Mouse (Mus musculus) erythroblast, embryonic 14.5 days (primary cell): ENCODE data around the gene Anpep. TPM values are rescaled to one million over a fixed set of nuclear protein-coding genes. Genes with fewer than 3 reads are reported as not detected.
A peak's percentile ranks its signal among the peaks of the same experiment; 100 is the strongest.

Source experiments
- H3K27me3 ChIP-seq: 2 replicates; pipeline ENCODE4 v1.6.1; 2012; ENCODE audit warnings: inconsistent platforms; ENCODE audit not compliant: control insufficient read depth
- H3K36me3 ChIP-seq: 2 replicates; pipeline ENCODE4 v1.6.1; 2012; ENCODE audit warnings: mild to moderate bottlenecking, inconsistent platforms; ENCODE audit not compliant: control insufficient read depth
- H3K4me1 ChIP-seq: 2 replicates; pipeline ENCODE4 v1.6.1; 2012; ENCODE audit warnings: inconsistent platforms; ENCODE audit not compliant: control insufficient read depth
- H3K4me3 ChIP-seq: replicated peaks from 2 replicates; pipeline ENCODE3; 2012; ENCODE audit warnings: moderate library complexity, mild to moderate bottlenecking, inconsistent platforms
- H3K9me3 ChIP-seq: 2 replicates; pipeline ENCODE4 v1.6.1; 2012; ENCODE audit warnings: low read length, inconsistent platforms, mixed read lengths; ENCODE audit not compliant: control insufficient read depth
- GATA1 ChIP-seq: IDR thresholded peaks from 2 replicates; pipeline ENCODE4 v1.6.1; 2012; ENCODE audit warnings: low read length, inconsistent platforms, mixed read lengths
- TAL1 ChIP-seq: IDR thresholded peaks from 3 replicates; pipeline ENCODE4 v1.6.1; 2012; ENCODE audit warnings: low read length, inconsistent platforms, mixed read lengths
- polyA plus RNA-seq: library from polyadenylated mRNA; stranded (reverse); fragments of >175 nt; gene quantifications from 2 replicates; pipeline ENCODE4 v1.2.3, GENCODE M21; 2012

The Anpep gene
- polyA plus RNA-seq, 1 experiment: 0.03 TPM

DNA sequence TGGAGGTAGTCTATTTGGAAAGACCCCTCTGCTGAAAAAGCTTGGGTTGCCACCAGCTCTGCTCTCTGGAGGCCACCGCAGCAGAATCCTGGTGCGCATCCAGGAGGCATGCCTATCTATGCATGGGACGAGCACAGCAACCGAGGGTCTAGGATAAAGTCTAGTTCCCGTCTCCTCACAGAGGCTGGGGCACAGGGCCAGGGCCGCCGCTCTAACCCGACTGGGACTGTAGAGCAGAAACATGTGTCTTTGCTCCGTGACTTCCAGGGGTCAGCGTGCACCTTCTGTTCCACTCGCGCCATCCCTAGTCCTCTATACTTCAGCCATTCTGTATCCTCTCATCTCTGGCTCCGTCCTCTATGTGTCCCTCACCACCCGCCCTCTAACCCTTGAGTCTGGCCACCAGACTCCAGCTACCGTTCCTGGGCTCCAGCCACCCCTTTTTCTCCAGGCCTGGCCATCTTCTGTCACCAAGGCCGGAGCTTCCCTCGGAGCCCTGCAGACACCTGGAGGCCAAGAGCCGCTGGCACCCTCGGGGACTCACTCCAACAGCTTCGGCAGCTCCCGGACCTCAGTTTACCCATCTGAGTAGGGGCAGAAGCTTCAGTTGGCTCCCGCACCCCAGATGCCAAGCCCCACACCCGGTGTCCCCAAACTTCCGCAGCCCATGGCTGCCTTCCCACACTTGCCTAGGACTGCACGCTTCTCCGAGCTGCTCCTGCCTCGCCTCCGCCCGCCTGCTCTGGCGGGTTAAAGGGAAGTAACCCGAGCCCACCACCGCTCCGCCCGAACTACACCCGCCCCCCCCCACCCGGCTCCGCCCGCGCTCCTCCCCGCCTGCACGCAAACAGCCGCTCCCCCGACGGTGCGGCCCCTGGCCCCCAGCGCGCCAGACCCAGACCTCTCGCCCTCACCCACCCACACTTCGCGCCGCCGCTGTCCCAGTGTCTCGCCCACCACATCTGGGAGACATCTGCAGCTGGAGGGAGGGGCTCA lies 13.1 kb downstream of the Anpep start:
- no peak for TF ChIP-seq GATA1
- TF ChIP-seq TAL1: no peak
- H3K4me3 ChIP-seq: peak overlapping the region; percentile 33
- H3K9me3 ChIP-seq: no peaks in the 10 kb centered on the region
- H3K36me3 ChIP-seq: no peaks in the 10 kb centered on the region
- H3K4me1 ChIP-seq: no peaks in the 10 kb centered on the region
- H3K27me3 ChIP-seq: peaks cover 29% of the 10 kb centered on the region

DNA sequence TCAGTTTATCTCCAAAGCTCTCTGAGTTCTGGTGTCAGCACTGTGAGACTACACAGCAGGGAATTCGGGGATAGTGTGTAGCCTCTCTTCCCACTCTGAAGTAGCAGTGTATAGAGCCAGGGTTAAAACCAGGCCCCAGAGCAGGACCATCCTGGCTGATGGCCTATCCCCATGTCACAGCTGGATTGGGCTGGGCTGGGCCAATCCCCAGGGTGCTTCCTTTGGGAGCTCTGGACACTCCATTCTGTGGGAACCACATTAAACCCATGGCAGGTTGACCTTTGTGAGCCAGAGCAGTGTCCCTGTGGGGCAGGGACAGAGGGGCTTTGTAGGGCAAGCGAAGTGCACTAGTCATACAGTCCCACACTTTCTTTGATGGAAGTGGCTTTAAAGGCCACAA lies 14.5 kb downstream of the Anpep start:
- H3K27me3 ChIP-seq: peaks cover 29% of the 10 kb centered on the region
- no peak for TF ChIP-seq TAL1
- H3K4me1 ChIP-seq: no peaks in the 10 kb centered on the region
- no peaks in the 10 kb centered on the region for H3K36me3 ChIP-seq
- H3K9me3 ChIP-seq: no peaks in the 10 kb centered on the region
- H3K4me3 ChIP-seq: no peak overlapping the region

DNA sequence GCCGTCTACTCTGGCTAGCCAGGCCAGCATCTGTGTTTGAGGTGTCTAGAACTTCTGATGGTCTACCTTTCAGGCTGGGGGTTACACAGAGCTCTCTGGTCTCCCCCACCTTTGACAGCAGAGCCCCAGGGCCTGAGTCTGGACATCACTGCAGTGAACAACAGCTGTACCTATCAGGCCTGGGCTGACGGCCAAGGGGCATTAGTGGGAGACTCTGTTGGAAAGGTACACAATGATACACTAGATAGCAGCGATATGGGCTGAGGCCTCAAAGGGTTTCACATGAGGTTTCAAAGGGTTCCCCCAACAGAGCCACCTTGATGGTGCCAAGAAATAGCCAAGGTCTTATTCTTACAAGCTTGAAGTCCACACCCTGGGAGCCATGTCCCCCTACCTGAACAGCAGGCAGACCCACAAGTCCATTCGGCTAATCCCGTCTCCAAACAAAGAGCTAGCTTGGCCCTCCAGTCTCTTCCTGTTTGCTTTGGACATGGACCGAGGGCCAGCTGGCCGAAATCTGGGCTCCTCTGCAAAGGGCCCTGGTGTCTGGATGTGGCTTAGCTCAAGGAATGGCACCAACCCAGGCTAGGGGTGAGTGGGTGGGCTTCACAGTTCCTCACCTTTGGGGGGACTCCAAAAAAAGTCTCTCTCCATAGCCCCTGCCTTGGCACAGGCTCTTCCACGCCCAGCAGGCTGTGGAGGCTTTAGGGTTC lies 16.6 kb downstream of the Anpep start:
- Histone ChIP-seq H3K27me3 (peaks cover 25% of the 10 kb centered on the region), H3K36me3 (no peaks in the 10 kb centered on the region), H3K4me1 (no peaks in the 10 kb centered on the region), H3K4me3 (no peak overlapping the region), H3K9me3 (no peaks in the 10 kb centered on the region)
- no peak for TF ChIP-seq GATA1
- TF ChIP-seq TAL1: no peak

DNA sequence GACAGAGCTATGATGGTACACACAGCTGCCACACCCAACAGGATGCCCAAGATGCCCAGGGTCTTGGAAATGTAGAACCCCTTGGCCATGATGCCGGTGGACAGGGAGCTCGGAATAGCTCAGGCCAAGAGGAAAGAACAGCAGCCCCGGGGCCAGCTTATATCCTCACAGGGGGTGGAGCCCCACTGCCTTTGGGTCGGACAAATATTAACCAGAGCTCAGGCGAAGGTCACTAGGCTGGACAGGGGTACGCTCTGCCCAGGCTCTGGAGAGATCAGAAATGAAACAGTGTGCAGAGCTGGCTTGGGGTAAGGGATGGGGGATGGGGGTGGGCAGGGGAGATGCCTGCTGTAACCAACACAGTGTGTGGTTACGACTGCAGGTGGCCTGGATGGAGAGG lies 18.7 kb downstream of the Anpep start:
- Histone ChIP-seq H3K4me1 (no peaks in the 10 kb centered on the region), H3K9me3 (no peaks in the 10 kb centered on the region), H3K27me3 (peaks cover 8% of the 10 kb centered on the region), H3K36me3 (peaks cover 3% of the 10 kb centered on the region; the same call in 1 of the 2 replicates), H3K4me3 (peak overlapping the region; percentile 44)
- TF ChIP-seq TAL1 (no peak), GATA1 (no peak)

DNA sequence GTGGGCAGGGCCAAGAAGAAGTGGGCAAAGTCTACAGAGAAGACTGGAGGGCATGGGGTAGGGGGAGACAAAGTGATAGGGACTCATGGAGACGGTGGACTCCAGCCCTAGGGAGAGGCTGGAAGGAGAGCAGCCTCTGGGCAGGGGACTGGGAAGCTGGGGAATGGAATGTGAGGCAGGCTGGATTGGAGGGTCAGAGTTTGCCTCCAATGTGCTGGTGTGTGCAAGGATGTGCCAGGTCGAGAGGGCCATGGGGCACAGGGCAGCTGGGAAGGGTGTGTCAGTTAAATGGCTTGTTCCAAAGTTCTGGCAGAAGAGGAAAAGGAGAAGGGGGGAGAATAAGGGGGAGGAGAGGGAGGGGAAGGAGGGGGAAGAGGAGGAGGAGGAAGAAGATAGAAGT lies 23.6 kb downstream of the Anpep start:
- Histone ChIP-seq H3K9me3 (no peaks in the 10 kb centered on the region), H3K4me1 (no peaks in the 10 kb centered on the region), H3K36me3 (peaks cover 3% of the 10 kb centered on the region; the same call in 1 of the 2 replicates), H3K4me3 (no peak overlapping the region), H3K27me3 (no peaks in the 10 kb centered on the region)
- TF ChIP-seq GATA1 (no peak), TAL1 (no peak)

DNA sequence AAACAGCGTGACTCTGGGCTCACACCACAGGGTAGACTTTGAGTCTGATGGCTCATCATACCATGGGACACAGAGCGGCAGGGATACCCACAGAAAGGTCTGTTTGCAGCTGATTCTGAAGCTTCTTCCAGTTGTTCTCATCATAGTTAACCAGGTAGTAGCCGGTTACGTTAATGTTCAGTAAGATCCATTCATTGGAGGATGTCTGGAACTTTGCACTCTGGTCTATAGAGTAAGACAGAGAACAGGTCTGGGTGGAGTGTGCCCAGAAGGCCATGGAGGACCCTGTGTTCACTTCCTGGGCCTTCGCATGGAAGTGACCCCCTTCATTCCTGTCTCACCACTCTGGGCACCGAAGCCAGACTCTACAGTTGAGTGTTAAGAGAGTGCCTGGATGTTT lies 25.7 kb downstream of the Anpep start:
- no peak overlapping the region for H3K4me3 ChIP-seq
- peaks cover 3% of the 10 kb centered on the region; the same call in 1 of the 2 replicates for H3K36me3 ChIP-seq
- no peaks in the 10 kb centered on the region for H3K4me1 ChIP-seq
- no peaks in the 10 kb centered on the region for H3K9me3 ChIP-seq
- no peaks in the 10 kb centered on the region for H3K27me3 ChIP-seq
- TF ChIP-seq GATA1 (no peak), TAL1 (no peak)

DNA sequence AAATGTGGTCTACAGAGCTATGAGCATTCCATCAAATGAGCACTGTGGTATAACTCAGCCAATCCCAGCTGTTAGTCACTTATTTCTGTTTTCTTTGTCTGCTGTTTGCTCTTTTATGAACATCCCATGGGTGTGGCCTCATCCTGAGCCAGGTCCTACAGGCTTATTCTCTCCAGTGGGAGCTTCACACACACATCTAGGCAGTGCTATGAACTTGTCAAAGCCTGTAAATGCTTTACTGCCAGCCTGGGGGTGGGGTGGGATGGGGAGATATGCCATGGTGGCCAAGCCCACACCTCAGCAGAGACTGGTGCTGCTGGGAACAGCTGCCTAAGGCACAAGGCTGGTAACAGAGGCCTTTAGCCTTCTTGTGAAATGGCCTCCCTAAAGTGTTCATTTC lies 27.9 kb downstream of the Anpep start:
- Histone ChIP-seq H3K36me3 (no peaks in the 10 kb centered on the region; the same call in 1 of the 2 replicates), H3K9me3 (no peaks in the 10 kb centered on the region), H3K4me1 (no peaks in the 10 kb centered on the region), H3K27me3 (no peaks in the 10 kb centered on the region), H3K4me3 (no peak overlapping the region)
- TF ChIP-seq GATA1 (no peak), TAL1 (no peak)

DNA sequence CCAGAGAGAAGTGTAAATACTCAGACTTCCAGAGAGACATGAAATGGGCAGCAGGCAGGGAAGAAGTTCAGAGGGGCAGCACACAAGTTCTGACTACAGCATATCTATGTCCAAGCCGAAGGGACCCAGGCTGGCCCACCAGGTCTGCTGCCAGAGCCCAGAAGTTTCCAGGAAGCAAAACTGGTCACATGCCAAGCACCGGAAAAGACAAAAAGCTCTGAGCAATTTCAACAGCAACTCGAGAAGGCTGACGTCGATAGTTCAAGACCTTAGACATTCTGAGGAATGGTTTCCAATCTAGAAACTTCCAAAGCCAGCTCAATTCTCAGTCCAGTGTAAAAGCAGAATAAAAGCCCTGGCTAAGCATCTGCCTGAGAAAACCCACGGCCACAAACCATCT lies 29.3 kb downstream of the Anpep start:
- Histone ChIP-seq H3K27me3 (no peaks in the 10 kb centered on the region), H3K4me3 (no peak overlapping the region), H3K4me1 (no peaks in the 10 kb centered on the region), H3K9me3 (no peaks in the 10 kb centered on the region), H3K36me3 (no peaks in the 10 kb centered on the region; the same call in 1 of the 2 replicates)
- no peak for TF ChIP-seq TAL1
- TF ChIP-seq GATA1: no peak

DNA sequence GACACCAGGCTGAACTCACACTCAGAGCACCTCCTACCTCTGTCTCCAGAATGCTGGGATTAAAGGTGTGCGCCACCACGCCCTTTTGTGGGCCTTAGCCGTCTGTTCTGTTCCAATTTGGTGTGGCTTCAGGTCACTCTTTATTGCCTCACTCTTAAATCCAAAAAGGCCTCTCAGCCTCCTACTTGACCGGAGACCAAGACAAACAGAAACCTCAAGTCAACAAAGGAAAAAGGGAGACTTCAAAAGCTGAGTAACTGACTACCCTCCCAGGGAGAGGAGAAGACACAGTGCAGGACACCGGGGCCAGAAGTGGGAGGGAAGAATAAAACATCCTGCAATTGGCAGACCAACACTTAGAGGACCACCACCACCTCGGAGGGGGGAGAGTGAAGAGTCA lies 29.7 kb downstream of the Anpep start:
- Histone ChIP-seq H3K9me3 (no peaks in the 10 kb centered on the region), H3K36me3 (no peaks in the 10 kb centered on the region; the same call in 1 of the 2 replicates), H3K4me3 (no peak overlapping the region), H3K4me1 (no peaks in the 10 kb centered on the region), H3K27me3 (no peaks in the 10 kb centered on the region)
- TF ChIP-seq GATA1 (no peak), TAL1 (no peak)
